Mouse (Mus musculus) c-Kit-positive CD71-positive TER-119-positive erythroid progenitor cells, embryonic 14.5 days (primary cell): ENCODE measurements around the gene Pou2f3.

Experiments used
- DNase-seq: peaks from one replicate; pipeline ENCODE4 v3.0.0-alpha.2; 2013; ENCODE audit warnings: low spot score

Gene Pou2f3

DNA sequence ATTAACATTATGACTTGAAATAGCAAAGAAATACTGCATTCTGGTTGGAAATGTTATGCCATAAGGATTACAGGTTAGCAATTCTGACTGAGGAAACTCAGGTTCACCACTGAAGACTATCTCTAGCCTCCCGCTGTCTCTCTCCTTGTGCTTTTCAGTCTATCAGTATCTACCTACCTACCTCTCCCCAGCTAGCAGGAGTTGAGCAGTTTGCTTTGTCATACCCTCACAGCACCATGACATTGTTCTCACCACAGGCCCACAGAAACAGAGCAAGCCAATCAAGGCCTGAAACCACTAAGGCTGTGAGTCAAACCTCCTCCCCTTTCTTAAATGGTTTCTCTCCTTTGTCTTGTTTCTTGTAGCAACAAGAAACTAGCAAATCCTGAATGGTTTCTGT, 135.6 kb downstream of the Pou2f3 start:
- no peak for DNase-seq
